Mouse (Mus musculus) heart, embryonic 14.5 days (tissue): ENCODE measurements around the gene Ncr1. TPM values are rescaled to one million over a fixed set of nuclear protein-coding genes. Genes with fewer than 3 reads are reported as not detected.

Source experiments
- ATAC-seq: fragments of 200-750 bp; cut with Nextera tagmentation; 2 replicates; pipeline ENCODE4 v1.8.0; 2017; ENCODE audit warnings: low read depth, moderate TSS enrichment; ENCODE audit not compliant: insufficient number of reproducible peaks, insufficient read depth, low FRiP score
- H3K27ac ChIP-seq, 2 experiments: fragments of 200-500 bp in 1 of 2; fragments of 300-500 bp in 1 of 2; sonication (generic) in 1 of 2; replicated peaks in 1 of 2; 2 replicates each; pipeline ENCODE4 v1.5.1; 2012 to 2014; ENCODE audit warnings: low read depth in 2 of 2, low read length in 2 of 2, control low read depth in 1 of 2, mild to moderate bottlenecking in 1 of 2, mixed read lengths in 1 of 2; ENCODE audit not compliant: control insufficient read depth in 1 of 2, insufficient read depth in 1 of 2
- H3K27me3 ChIP-seq: fragments of 300-500 bp; sonication (generic); 2 replicates; pipeline ENCODE4 v1.6.1; 2014; ENCODE audit warnings: mild to moderate bottlenecking, low read length, control low read depth; ENCODE audit not compliant: control insufficient read depth, insufficient read depth
- H3K36me3 ChIP-seq: fragments of 300-500 bp; sonication (generic); 2 replicates; pipeline ENCODE4 v1.6.1; 2014; ENCODE audit warnings: mild to moderate bottlenecking, control low read depth, low read length, mixed read lengths; ENCODE audit not compliant: control insufficient read depth, insufficient read depth
- H3K4me1 ChIP-seq, 2 experiments: fragments of 200-500 bp in 1 of 2; fragments of 300-500 bp in 1 of 2; sonication (generic) in 1 of 2; 2 replicates each; pipeline ENCODE4 v1.6.1; 2012 to 2014; ENCODE audit warnings: low read length in 2 of 2, control low read depth in 1 of 2, mixed read lengths in 1 of 2; ENCODE audit not compliant: control insufficient read depth in 2 of 2, insufficient read depth in 2 of 2
- H3K4me2 ChIP-seq: fragments of 300-500 bp; sonication (generic); 2 replicates; pipeline ENCODE4 v1.6.1; 2014; ENCODE audit warnings: mild to moderate bottlenecking, low read length
- H3K4me3 ChIP-seq, 2 experiments: fragments of 200-500 bp in 1 of 2; fragments of 300-500 bp in 1 of 2; sonication (generic) in 1 of 2; 2 replicates each; pipeline ENCODE4 v1.5.1; 2012 to 2014; ENCODE audit warnings: low read length in 2 of 2, mild to moderate bottlenecking in 2 of 2, control low read depth in 1 of 2, low read depth in 1 of 2, moderate library complexity in 1 of 2; ENCODE audit not compliant: control insufficient read depth in 1 of 2, insufficient read depth in 1 of 2
- H3K9ac ChIP-seq: fragments of 300-500 bp; sonication (generic); 2 replicates; pipeline ENCODE4 v1.6.1; 2014; ENCODE audit warnings: mild to moderate bottlenecking, low read length
- H3K9me3 ChIP-seq: fragments of 300-500 bp; sonication (generic); 2 replicates; pipeline ENCODE4 v1.6.1; 2016; ENCODE audit warnings: low read length, control low read depth; ENCODE audit not compliant: control insufficient read depth
- WGBS: fragments of 180-500 bp; shearing (Covaris S2); extraction: QIAGEN DNeasy Blood & Tissue Kit; methylation state at CpG from one replicate; pipeline ENCODE4 v1.1.7; 2014; 5-methylcytosine and 5-hydroxymethylcytosine counted together
- microRNA-seq: library from miRNA; unstranded; fragments of <30 nt; microRNA quantifications from one replicate; pipeline ENCODE4, GENCODE M21; 2016
- polyA plus RNA-seq: library from polyadenylated mRNA; unstranded; fragments of >200 nt; fragmentation: Nextera tagmentation; extraction: Ambion mirVana; gene quantifications from 2 replicates; pipeline ENCODE4 v1.2.1, GENCODE M21; 2014

Gene Ncr1
- polyA plus RNA-seq, 1 experiment from 2014 or later = not detected

DNA sequence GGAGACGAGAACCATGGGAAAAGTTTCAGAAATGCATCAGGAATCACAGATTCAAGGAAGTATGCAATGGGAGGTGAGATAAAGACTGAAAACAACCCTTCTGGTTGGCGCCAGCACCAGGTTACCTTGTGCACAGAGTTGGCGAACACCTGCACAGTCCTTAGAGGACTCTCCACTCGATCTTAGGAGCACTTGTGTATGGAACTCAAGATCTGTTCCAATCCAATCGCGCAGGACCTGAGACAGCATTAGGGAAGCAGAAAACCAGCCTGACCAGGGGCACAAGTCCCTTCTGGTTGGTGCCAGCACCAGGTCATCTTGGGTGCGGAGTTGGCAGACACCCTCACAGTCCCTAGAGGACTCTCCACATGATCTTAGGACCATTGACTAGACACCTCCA, 36.0 kb downstream of the Ncr1 start:
- no peak for ATAC-seq
- no peak overlapping the region for H3K9ac ChIP-seq
- H3K27ac ChIP-seq = no peak overlapping the region
- H3K4me3 ChIP-seq = no peak overlapping the region
- 76% methylated on average over 7 of the region's 7 CpGs for WGBS
- H3K36me3 ChIP-seq = no peaks in the 10 kb centered on the region
- H3K9me3 ChIP-seq = no peaks in the 10 kb centered on the region
- H3K4me2 ChIP-seq = no peak overlapping the region
- no peaks in the 10 kb centered on the region for H3K27me3 ChIP-seq
- H3K4me1 ChIP-seq = no peaks in the 10 kb centered on the region

Small RNA genes lying within 50 kb of the gene (microRNA-seq; reads per million reads assigned to microRNA genes)
- gene Gm24752 (not detected), gene Gm25349 (not detected)

Other genes with a start within 250 kb of the Ncr1 start
- gene Ttyh1, start 218.3 kb upstream of the Ncr1 start, polyA plus RNA-seq = 0.70 and 0.72 TPM in 2 replicates
- gene Leng8, start 200.7 kb upstream of the Ncr1 start, polyA plus RNA-seq = 27.0 and 43.6 TPM in 2 replicates
- gene Leng9, start 187.3 kb upstream of the Ncr1 start, polyA plus RNA-seq = 1.5 and 2.9 TPM in 2 replicates
- gene Cdc42ep5, start 172.9 kb upstream of the Ncr1 start, polyA plus RNA-seq = 26.7 and 26.9 TPM in 2 replicates
- 0.24 and 0.27 TPM in 2 replicates for gene Lilra5, start 100.0 kb upstream of the Ncr1 start, polyA plus RNA-seq
- 0.22 and 0.34 TPM in 2 replicates for gene Gp6, start 60.0 kb downstream of the Ncr1 start, polyA plus RNA-seq
- 29.5 and 30.7 TPM in 2 replicates for gene Rdh13, start 107.9 kb downstream of the Ncr1 start, polyA plus RNA-seq
- 2.1 and 4.7 TPM in 2 replicates for gene Eps8l1, start 123.0 kb downstream of the Ncr1 start, polyA plus RNA-seq
- gene Ppp1r12c, start 164.0 kb downstream of the Ncr1 start, polyA plus RNA-seq = 41.7 and 47.7 TPM in 2 replicates
- gene Tnnt1, start 178.7 kb downstream of the Ncr1 start, polyA plus RNA-seq = 479 and 551 TPM in 2 replicates
- gene Tnni3, start 186.5 kb downstream of the Ncr1 start, polyA plus RNA-seq = 2,958 and 3,056 TPM in 2 replicates
- 0.15 and 0.51 TPM in 2 replicates for gene Dnaaf3, start 194.7 kb downstream of the Ncr1 start, polyA plus RNA-seq
- 0.55 and 0.78 TPM in 2 replicates for gene Syt5, start 209.8 kb downstream of the Ncr1 start, polyA plus RNA-seq